Mouse (Mus musculus) CH12.LX (cell line): ENCODE measurements around the gene Dnlz. TPM values are rescaled to one million over a fixed set of nuclear protein-coding genes. Genes with fewer than 3 reads are reported as not detected.

ENCODE experiments used
- DNase-seq: peaks from one replicate; pipeline ENCODE4 v3.0.0-alpha.2; 2013; ENCODE audit errors: extremely low read depth
- H3K27ac ChIP-seq: 2 replicates; pipeline ENCODE4 v1.5.1; 2012; ENCODE audit warnings: low read depth, mild to moderate bottlenecking, control low read depth, moderate library complexity; ENCODE audit not compliant: insufficient read depth
- H3K27me3 ChIP-seq: replicated peaks from 2 replicates; pipeline ENCODE3; 2012; ENCODE audit warnings: inconsistent platforms
- H3K36me3 ChIP-seq, 2 experiments: replicated peaks in 1 of 2; 2 replicates each; pipeline versions ENCODE3 to v1.6.1; 2012; ENCODE audit warnings: inconsistent platforms in 1 of 2, low read length in 1 of 2, mild to moderate bottlenecking in 1 of 2, mixed read lengths in 1 of 2, moderate library complexity in 1 of 2; ENCODE audit not compliant: control insufficient read depth in 1 of 2, insufficient read depth in 1 of 2
- H3K4me1 ChIP-seq, 2 experiments: 2 replicates each; pipeline ENCODE4 v1.6.1; 2012; ENCODE audit warnings: inconsistent platforms in 1 of 2, moderate library complexity in 1 of 2; ENCODE audit not compliant: insufficient read depth in 2 of 2, control insufficient read depth in 1 of 2
- H3K4me2 ChIP-seq: 2 replicates; pipeline ENCODE4 v1.6.1; 2012; ENCODE audit warnings: low read depth, mild to moderate bottlenecking, control low read depth; ENCODE audit not compliant: poor library complexity, insufficient read depth, severe bottlenecking
- H3K4me3 ChIP-seq, 3 experiments: fragments of 150-350 bp in 1 of 3; sonication (generic) in 1 of 3; replicated peaks in 1 of 3; 2 replicates each; pipeline versions ENCODE3 to v1.5.1; 2011 to 2012; ENCODE audit warnings: low read depth in 2 of 3, low read length in 2 of 3, mild to moderate bottlenecking in 2 of 3, moderate library complexity in 2 of 3, control low read depth in 1 of 3, improper control_type of control experiment in 1 of 3, inconsistent platforms in 1 of 3, mixed read lengths in 1 of 3; ENCODE audit not compliant: poor library complexity in 1 of 3
- H3K79me2 ChIP-seq: replicated peaks from 2 replicates; pipeline ENCODE4 v1.6.1; 2012; ENCODE audit warnings: mild to moderate bottlenecking, moderate library complexity; ENCODE audit not compliant: control insufficient read depth, poor library complexity, insufficient read depth, severe bottlenecking; ENCODE audit errors: extremely low read depth
- H3K9ac ChIP-seq: 2 replicates; pipeline ENCODE4 v1.6.1; 2012; ENCODE audit warnings: low read depth, mild to moderate bottlenecking, control low read depth, moderate library complexity; ENCODE audit not compliant: insufficient read depth
- H3K9me3 ChIP-seq: replicated peaks from 2 replicates; pipeline ENCODE3; 2012; ENCODE audit warnings: low read length, inconsistent platforms, mixed read lengths
- E2F4 ChIP-seq: IDR thresholded peaks from 2 replicates; pipeline ENCODE4 v1.6.1; 2011; ENCODE audit warnings: low read depth, low read length, improper control_type of control experiment; ENCODE audit not compliant: insufficient replicate concordance
- EP300 ChIP-seq: IDR thresholded peaks from 2 replicates; pipeline ENCODE4 v1.6.1; 2011; ENCODE audit warnings: low read length, improper control_type of control experiment
- HCFC1 ChIP-seq: IDR thresholded peaks from 2 replicates; pipeline ENCODE4 v1.6.1; 2012; ENCODE audit warnings: low read depth, mild to moderate bottlenecking, inconsistent platforms, low read length, improper control_type of control experiment
- JUN ChIP-seq: IDR thresholded peaks from 2 replicates; pipeline ENCODE4 v1.6.1; 2011; ENCODE audit warnings: low read depth, mild to moderate bottlenecking, low read length, improper control_type of control experiment, moderate library complexity; ENCODE audit not compliant: insufficient read depth
- JUND ChIP-seq: conservative IDR thresholded peaks from 2 replicates; pipeline ENCODE4 v1.6.1; 2011; ENCODE audit warnings: low read depth, low read length, improper control_type of control experiment
- KAT2A ChIP-seq: IDR thresholded peaks from 2 replicates; pipeline ENCODE4 v1.6.1; 2012; ENCODE audit warnings: low read length, improper control_type of control experiment, inconsistent platforms; ENCODE audit not compliant: insufficient replicate concordance
- MEF2A ChIP-seq: IDR thresholded peaks from 2 replicates; pipeline ENCODE4 v1.6.1; 2014; ENCODE audit warnings: low read depth, mild to moderate bottlenecking, inconsistent platforms, low read length, improper control_type of control experiment, borderline replicate concordance
- MXI1 ChIP-seq: IDR thresholded peaks from 2 replicates; pipeline ENCODE4 v1.6.1; 2011; ENCODE audit warnings: mild to moderate bottlenecking, low read depth, low read length, improper control_type of control experiment
- MYC ChIP-seq: IDR thresholded peaks from 2 replicates; pipeline ENCODE4 v1.6.1; 2011; ENCODE audit warnings: low read depth, mild to moderate bottlenecking, improper control_type of control experiment, low read length
- NELFE ChIP-seq: IDR thresholded peaks from 2 replicates; pipeline ENCODE4 v1.6.1; 2011; ENCODE audit warnings: low read depth, low read length, improper control_type of control experiment
- PAX5 ChIP-seq: IDR thresholded peaks from 2 replicates; pipeline ENCODE4 v1.6.1; 2012; ENCODE audit warnings: low read length, inconsistent platforms, mixed read lengths
- POLR2A ChIP-seq: IDR thresholded peaks from 2 replicates; pipeline ENCODE4 v1.6.1; 2011; ENCODE audit warnings: low read depth, mild to moderate bottlenecking, improper control_type of control experiment, low read length
- RCOR1 ChIP-seq: conservative IDR thresholded peaks from 2 replicates; pipeline ENCODE4 v1.6.1; 2012; ENCODE audit warnings: low read depth, mild to moderate bottlenecking, inconsistent platforms, low read length, improper control_type of control experiment
- SIN3A ChIP-seq: IDR thresholded peaks from 2 replicates; pipeline ENCODE4 v1.6.1; 2012; ENCODE audit warnings: low read length, improper control_type of control experiment, inconsistent platforms
- TBP ChIP-seq: conservative IDR thresholded peaks from 2 replicates; pipeline ENCODE4 v1.6.1; 2011; ENCODE audit warnings: low read depth, low read length, improper control_type of control experiment
- UBTF ChIP-seq: IDR thresholded peaks from 2 replicates; pipeline ENCODE4 v1.6.1; 2012; ENCODE audit warnings: low read depth, mild to moderate bottlenecking, inconsistent platforms, low read length, improper control_type of control experiment, moderate library complexity
- USF1 ChIP-seq: IDR thresholded peaks from 2 replicates; pipeline ENCODE4 v1.6.1; 2014; ENCODE audit warnings: low read depth, mild to moderate bottlenecking, inconsistent platforms, low read length, improper control_type of control experiment
- ZC3H11A ChIP-seq: IDR thresholded peaks from 2 replicates; pipeline ENCODE4 v1.6.1; 2012; ENCODE audit warnings: low read depth, mild to moderate bottlenecking, inconsistent platforms, low read length, improper control_type of control experiment
- ZMIZ1 ChIP-seq: IDR thresholded peaks from 2 replicates; pipeline ENCODE4 v1.6.1; 2012; ENCODE audit warnings: low read depth, mild to moderate bottlenecking, inconsistent platforms, low read length, improper control_type of control experiment
- ZNF384 ChIP-seq: IDR thresholded peaks from 2 replicates; pipeline ENCODE4 v1.6.1; 2012; ENCODE audit warnings: low read depth, low read length, improper control_type of control experiment, inconsistent platforms
- dilution Hi-C: fragments of 300-500 bp; cut with MboI; formaldehyde crosslinking; loops from 2 replicates; pipeline ENCODE4 v1.14.3; 2020; ENCODE audit warnings: low sequenced_read_pairs; ENCODE audit not compliant: extremely low pct_unique_long_range_greater_than_20kb, extremely low pct_ligation_motif_present
- in situ Hi-C: fragments of 300-500 bp; cut with MboI; formaldehyde crosslinking; loops from 3 replicates; pipeline ENCODE4 v1.14.3; 2019; ENCODE audit warnings: low sequenced_read_pairs, low pct_ligation_motif_present, low pct_unique_long_range_greater_than_20kb, mixed read lengths
- polyA plus RNA-seq: library from polyadenylated mRNA; unstranded; fragments of >175 nt; gene quantifications from 2 replicates; pipeline ENCODE4 v1.2.1, GENCODE M21; 2012; ENCODE audit warnings: low read depth; ENCODE audit not compliant: insufficient read length
- total RNA-seq, 2 experiments: library from RNA; depleted of rRNA; stranded (reverse); fragments of 300-350 nt in 1 of 2; fragments of >200 nt in 1 of 2; gene quantifications; 2 replicates each; pipeline ENCODE4 v1.2.3; 2012 to 2014

Dnlz gene
- total and polyA plus RNA-seq, 3 experiments: 15.1 to 17.8 (median 17.1) TPM

DNA sequence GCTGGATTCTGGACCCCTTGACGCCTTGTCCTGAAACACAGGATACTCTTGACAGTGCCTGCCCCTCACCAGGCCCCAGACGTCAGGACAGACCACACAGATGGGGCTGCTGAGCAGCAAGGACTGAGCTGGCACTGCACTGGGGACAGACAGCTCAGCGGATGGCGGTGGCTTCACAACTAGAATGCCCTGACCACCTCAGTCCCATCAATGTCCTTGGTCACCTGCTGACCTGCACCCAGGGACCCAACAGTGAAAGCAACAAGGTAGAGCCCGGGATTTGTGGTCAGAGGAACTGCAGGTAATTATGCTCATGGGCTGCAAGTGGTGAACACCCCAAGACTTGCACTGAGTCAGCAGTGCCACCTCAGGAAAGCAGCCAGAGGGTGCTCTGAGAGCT, 11.1 kb upstream of the Dnlz start:
- dilution Hi-C loops: no loop called here
- H3K4me3 ChIP-seq: no peak overlapping the region
- H3K9me3 ChIP-seq: no peaks in the 10 kb centered on the region
- H3K4me1 ChIP-seq: no peaks in the 10 kb centered on the region
- no peak overlapping the region for H3K9ac ChIP-seq
- no peaks in the 10 kb centered on the region for H3K27me3 ChIP-seq
- in situ Hi-C loops: no loop called here
- TF ChIP-seq JUN (no peak), E2F4 (no peak), PAX5 (no peak), EP300 (no peak), MYC (no peak), TBP (no peak), KAT2A (no peak), ZC3H11A (no peak), SIN3A (no peak), POLR2A (no peak), HCFC1 (no peak), MEF2A (no peak), UBTF (no peak), JUND (no peak), RCOR1 (no peak), MXI1 (no peak), ZMIZ1 (no peak), ZNF384 (no peak), NELFE (no peak)
- H3K4me2 ChIP-seq: no peak overlapping the region
- H3K36me3 ChIP-seq: peaks cover 55 to 81% of the 10 kb centered on the region in 2 experiments
- H3K79me2 ChIP-seq: no peaks in the 10 kb centered on the region
- H3K27ac ChIP-seq: no peak overlapping the region
- DNase-seq: no peak

GRCm38 (mm10) chr2:26360772-26361171, 8.9 kb upstream of the Dnlz start, which contains the start of gene Card9:
Gene Card9, minus strand, starts transcription at chr2:26360918.
- Histone ChIP-seq H3K79me2 (no peaks in the 10 kb centered on the region), H3K4me2 (no peak within 1 kb of the TSS), H3K9me3 (no peaks in the 10 kb centered on the region), H3K4me3 (no peak within 1 kb of the TSS), H3K9ac (no peak within 1 kb of the TSS), H3K27me3 (no peaks in the 10 kb centered on the region), H3K36me3 (peaks cover 33 to 72% of the 10 kb centered on the region in 2 experiments), H3K4me1 (no peaks in the 10 kb centered on the region), H3K27ac (no peak within 1 kb of the TSS)
- in situ Hi-C loops (no loop called here), dilution Hi-C loops (no loop called here)
- no peak for DNase-seq
- TF ChIP-seq USF1 (no peak), NELFE (no peak), ZNF384 (no peak), EP300 (no peak)
